9 mouse cellular contexts compared by ENCODE assay signal in the genomic region with DNA sequence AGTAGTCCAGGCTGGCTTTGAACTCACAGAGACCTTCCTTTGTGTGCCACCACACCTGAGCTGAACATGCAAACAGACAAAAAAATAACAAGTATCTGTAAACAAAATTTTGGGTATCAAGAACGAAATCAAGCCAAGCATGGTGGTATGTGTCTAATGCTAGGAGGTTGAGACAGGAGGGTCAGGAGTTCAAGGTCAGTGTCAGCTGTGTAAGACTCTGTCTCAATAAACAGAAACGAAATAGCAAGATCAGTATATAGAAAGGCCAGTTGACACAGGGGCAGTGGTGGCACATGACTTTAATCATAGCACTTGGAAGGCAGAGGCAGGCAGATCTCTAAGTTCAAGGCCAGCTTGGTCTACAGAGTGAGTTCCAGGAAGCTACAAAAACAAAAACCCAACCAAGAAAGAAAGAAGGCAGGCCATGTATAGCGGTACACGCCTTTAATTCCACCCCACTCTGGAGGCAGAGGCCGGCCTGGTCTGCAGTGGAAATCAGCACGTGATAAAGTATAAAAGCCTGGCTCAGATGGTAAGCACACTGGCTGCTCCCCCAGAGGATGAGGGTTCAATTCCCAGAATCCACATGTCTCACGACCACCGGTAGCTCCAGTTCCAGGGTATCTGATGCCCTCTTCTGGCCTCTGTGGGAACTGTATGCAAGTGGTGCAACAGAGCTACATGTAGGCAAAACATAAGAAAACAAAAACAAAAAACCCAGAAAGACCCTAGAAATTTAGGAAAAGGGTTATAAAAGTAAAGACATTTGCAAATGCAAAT. TPM values are rescaled to one million over a fixed set of nuclear protein-coding genes. Genes with fewer than 3 reads are reported as not detected.
A peak's percentile ranks its signal among the peaks of the same experiment; 100 is the strongest.
DNase-seq lines count a peak whose midpoint lies in the region; ATAC-seq lines count a peak whose summit lies in the region.
"Had no signal": no experiment of that assay in that cellular context is flagged by ENCODE, and none has a peak within 500 bp of the region (broad histone marks: within the 10 kb centered on the region; RNA-seq: fewer than 3 reads in every experiment).

No protein-coding gene starts in this region.

- H3K4me1 ChIP-seq in forebrain, embryonic 15.5 days, result no peaks in the 10 kb centered on the region

- no peaks in the 10 kb centered on the region for H3K9me3 ChIP-seq in forebrain, embryonic 15.5 days

- peaks cover 13% of the 10 kb centered on the region for H3K36me3 ChIP-seq in forebrain, embryonic 15.5 days
- peaks cover 2% of the 10 kb centered on the region; the same call in 1 of the 2 replicates for H3K36me3 ChIP-seq in splenic B cell, adult 2 months (ENCODE audit: control insufficient read depth, insufficient read depth, low read length, poor library complexity, severe bottlenecking)

- no peaks in the 10 kb centered on the region for H3K27me3 ChIP-seq in forebrain, embryonic 15.5 days
- H3K27me3 ChIP-seq in splenic B cell, adult 2 months (ENCODE audit: control insufficient read depth, insufficient read depth, low read length, poor library complexity, severe bottlenecking), result no peaks in the 10 kb centered on the region

- no peak overlapping the region for H3K27ac ChIP-seq in forebrain, embryonic 15.5 days (replicated peaks)

- 57% methylated on average over 8 of the region's 8 CpGs for WGBS in forebrain, embryonic 15.5 days

- peak; percentile 66; the same call in 1 of the 2 replicates for ATAC-seq in forebrain, embryonic 15.5 days (replicated peaks)
- peak; percentile 35 for ATAC-seq in megakaryocyte, adult 5-6 weeks (ENCODE audit: poor library complexity, severe bottlenecking)

- H3K9ac ChIP-seq in forebrain, embryonic 15.5 days (replicated peaks), result no peak overlapping the region

- no peak overlapping the region for H3K4me3 ChIP-seq in forebrain, embryonic 15.5 days
- H3K4me3 ChIP-seq: myocyte had no signal

- H3K4me2 ChIP-seq in forebrain, embryonic 15.5 days (replicated peaks), result no peak overlapping the region

- DNase-seq in adrenal gland, adult (ENCODE audit: inconsistent age in 2 of 2, low spot score in 1 of 2), result peak; percentile 16 to 55
- DNase-seq in adrenal gland, postnatal 4 days (ENCODE audit: low spot score in 2 of 2), result no peak
- peak; percentile 14 for DNase-seq in urinary bladder, postnatal 25 days (ENCODE audit: low spot score)
- no peak for DNase-seq in urinary bladder, adult 18-20 months (ENCODE audit: low spot score in 2 of 2)
- DNase-seq in kidney, postnatal 10 days, result peak; percentile 70
- DNase-seq in splenic B cell, adult 2 months (ENCODE audit: low read depth, low spot score), result peak; percentile 45

RNA-seq across cellular contexts. Expression of a gene that starts 36.0 kb away (rescaled TPM):
- 10 to 100 TPM; 30.9 to 32.5 TPM for total RNA-seq in adrenal gland, postnatal 4 days (2021)
- 6.0 and 6.6 TPM in 2 replicates for polyA plus RNA-seq in forebrain, embryonic 15.5 days (2015; fragmentation: Nextera tagmentation; extraction: Ambion mirVana)
- total RNA-seq in megakaryocyte, adult 5-6 weeks (2015), result 39.9 and 45.5 TPM in 2 replicates
- 55.4 and 56.0 TPM in 2 replicates for total RNA-seq in megakaryocyte, adult 5-6 weeks (2017)

RNA-seq across cellular contexts. Expression of a gene that starts 59.4 kb away (rescaled TPM):
- 10 to 100 TPM; 38.6 to 42.9 TPM for total RNA-seq in adrenal gland, postnatal 4 days (2021)
- 13.4 and 14.4 TPM in 2 replicates for polyA plus RNA-seq in forebrain, embryonic 15.5 days (2015; fragmentation: Nextera tagmentation; extraction: Ambion mirVana)
- 15.5 and 21.4 TPM in 2 replicates for total RNA-seq in megakaryocyte, adult 5-6 weeks (2015)
- 19.3 and 20.6 TPM in 2 replicates for total RNA-seq in megakaryocyte, adult 5-6 weeks (2017)

Comparison
In these comparisons a context has a peak if more than half of its experiments do, and no peak if none do; other contexts are left out.
1. DNase-seq: peak in adrenal gland, adult (2 of 2), urinary bladder, postnatal 25 days (single experiment), kidney, postnatal 10 days (single experiment) and splenic B cell, adult 2 months (single experiment); none in adrenal gland, postnatal 4 days (0 of 2) and urinary bladder, adult 18-20 months (0 of 2).